Mouse (Mus musculus) myocyte (in vitro differentiated cells): ENCODE results near the gene Scn1b. TPM values are rescaled to one million over a fixed set of nuclear protein-coding genes. Genes with fewer than 3 reads are reported as not detected.

Experiments
- H3K27me3 ChIP-seq: one replicate; pipeline ENCODE4 v1.6.1; 2011; ENCODE audit not compliant: control insufficient read depth, insufficient read depth, insufficient read length
- H3K36me3 ChIP-seq: one replicate; pipeline ENCODE4 v1.6.1; 2011; ENCODE audit not compliant: control insufficient read depth, insufficient read depth
- H3K4me2 ChIP-seq: one replicate; pipeline ENCODE4 v1.6.1; 2011; ENCODE audit warnings: low read depth, control low read depth
- H3K4me3 ChIP-seq: one replicate; pipeline ENCODE4 v1.5.1; 2011; ENCODE audit warnings: mild to moderate bottlenecking, control low read depth, moderate library complexity
- H3K79me2 ChIP-seq: one replicate; pipeline ENCODE4 v1.6.1; 2011; ENCODE audit not compliant: control insufficient read depth, insufficient read depth
- H3ac ChIP-seq: one replicate; pipeline ENCODE4 v1.6.1; 2011; ENCODE audit not compliant: control insufficient read depth, insufficient read length
- CEBPB ChIP-seq: IDR thresholded peaks from 2 replicates; pipeline ENCODE4 v1.6.1; 2011; ENCODE audit warnings: mild to moderate bottlenecking, moderate library complexity; ENCODE audit not compliant: poor library complexity, insufficient read depth, severe bottlenecking
- E2F4 ChIP-seq: IDR thresholded peaks from one replicate; pipeline ENCODE4 v1.6.1; 2011; ENCODE audit warnings: mild to moderate bottlenecking, control low read depth, moderate library complexity; ENCODE audit not compliant: insufficient read depth
- MAX ChIP-seq: IDR thresholded peaks from one replicate; pipeline ENCODE4 v1.6.1; 2011; ENCODE audit warnings: low read depth, mild to moderate bottlenecking, control low read depth
- MYOD1 ChIP-seq, 3 experiments: IDR thresholded peaks; one replicate each; pipeline ENCODE4 v1.6.1; 2011; ENCODE audit warnings: control low read depth in 2 of 3, low read depth in 2 of 3, mild to moderate bottlenecking in 2 of 3, moderate library complexity in 1 of 3; ENCODE audit not compliant: insufficient read length in 2 of 3, control insufficient read depth in 1 of 3
- MYOG ChIP-seq, 3 experiments: IDR thresholded peaks; one replicate each; pipeline ENCODE4 v1.6.1; 2011; ENCODE audit warnings: control low read depth in 2 of 3, low read depth in 2 of 3, mild to moderate bottlenecking in 2 of 3; ENCODE audit not compliant: insufficient read length in 2 of 3, control insufficient read depth in 1 of 3, insufficient read depth in 1 of 3
- POLR2A ChIP-seq: IDR thresholded peaks from one replicate; pipeline ENCODE4 v1.6.1; 2011; ENCODE audit warnings: low read depth, mild to moderate bottlenecking, control low read depth, moderate library complexity; ENCODE audit not compliant: insufficient read length
- POLR2AphosphoS2 ChIP-seq: IDR thresholded peaks from one replicate; pipeline ENCODE4 v1.6.1; 2011; ENCODE audit warnings: low read depth, control low read depth; ENCODE audit not compliant: insufficient read length
- REST ChIP-seq: IDR thresholded peaks from one replicate; pipeline ENCODE4 v1.6.1; 2011; ENCODE audit warnings: mild to moderate bottlenecking, control low read depth, moderate library complexity; ENCODE audit not compliant: insufficient read depth, insufficient read length
- SRF ChIP-seq: IDR thresholded peaks from one replicate; pipeline ENCODE4 v1.6.1; 2011; ENCODE audit warnings: low read depth; ENCODE audit not compliant: control insufficient read depth, insufficient read length
- TCF12 ChIP-seq: IDR thresholded peaks from one replicate; pipeline ENCODE4 v1.6.1; 2011; ENCODE audit warnings: mild to moderate bottlenecking, control low read depth; ENCODE audit not compliant: poor library complexity, insufficient read depth, severe bottlenecking
- TCF3 ChIP-seq: IDR thresholded peaks from one replicate; pipeline ENCODE4 v1.6.1; 2011; ENCODE audit warnings: low read depth, control low read depth; ENCODE audit not compliant: insufficient read length
- USF1 ChIP-seq: IDR thresholded peaks from one replicate; pipeline ENCODE4 v1.6.1; 2011; ENCODE audit warnings: low read depth, mild to moderate bottlenecking, control low read depth, moderate library complexity
- polyA plus RNA-seq: library from polyadenylated mRNA; unstranded; fragments of >200 nt; fragmentation: generic; extraction: Trizol; gene quantifications from one replicate; pipeline ENCODE4 v1.2.1, GENCODE M21; 2012; ENCODE audit warnings: missing spikeins

Scn1b gene
- polyA plus RNA-seq, 1 experiment = 4.1 TPM

GRCm38 (mm10) chr7:31081106-31081505, 45.7 kb downstream of the Scn1b start:
- H3K27me3 ChIP-seq = peaks cover 9% of the 10 kb centered on the region
- no peak for TF ChIP-seq MYOG (IDR thresholded peaks at IDR 0.05; ENCODE audit: control insufficient read depth in 1 of 3, insufficient read depth in 1 of 3, insufficient read length in 2 of 3, low read depth in 2 of 3)
- no peak for TF ChIP-seq TCF12
- TF ChIP-seq USF1 = no peak
- TF ChIP-seq REST = no peak
- H3K4me3 ChIP-seq = no peak overlapping the region
- H3K79me2 ChIP-seq = no peaks in the 10 kb centered on the region
- H3ac ChIP-seq = no peak overlapping the region
- no peaks in the 10 kb centered on the region for H3K36me3 ChIP-seq
- no peak overlapping the region for H3K4me2 ChIP-seq

- Histone ChIP-seq H3K36me3 (no peaks in the 10 kb centered on the region), H3K79me2 (no peaks in the 10 kb centered on the region), H3K27me3 (peaks cover 9% of the 10 kb centered on the region), H3K4me3 (no peak overlapping the region), H3ac (no peak overlapping the region), H3K4me2 (no peak overlapping the region)
- no peak for TF ChIP-seq MYOG (IDR thresholded peaks at IDR 0.05; ENCODE audit: control insufficient read depth in 1 of 3, insufficient read depth in 1 of 3, insufficient read length in 2 of 3, low read depth in 2 of 3)
- no peak for TF ChIP-seq MYOD1 (IDR thresholded peaks at IDR 0.05; ENCODE audit: control insufficient read depth in 1 of 3, insufficient read length in 2 of 3, low read depth in 2 of 3)
- no peak for TF ChIP-seq REST
- TF ChIP-seq CEBPB = no peak
- no peak for TF ChIP-seq SRF
- TF ChIP-seq TCF3 = no peak
- TF ChIP-seq POLR2AphosphoS2 = no peak
- TF ChIP-seq E2F4 = no peak
- TF ChIP-seq USF1 = no peak
- no peak for TF ChIP-seq MAX
- no peak for TF ChIP-seq POLR2A
- TF ChIP-seq TCF12 = no peak
These were observed 46.2 kb downstream of the Scn1b start for GRCm38 (mm10) chr7:31080611-31081010.

GRCm38 (mm10) chr7:31079670-31080069, 47.1 kb downstream of the Scn1b start:
- Histone ChIP-seq H3K79me2 (no peaks in the 10 kb centered on the region), H3K4me2 (no peak overlapping the region), H3K4me3 (no peak overlapping the region), H3K27me3 (peaks cover 9% of the 10 kb centered on the region), H3ac (no peak overlapping the region), H3K36me3 (no peaks in the 10 kb centered on the region)
- TF ChIP-seq REST (no peak), POLR2AphosphoS2 (no peak)

- Histone ChIP-seq H3K4me3 (no peak overlapping the region), H3ac (no peak overlapping the region), H3K4me2 (no peak overlapping the region), H3K79me2 (no peaks in the 10 kb centered on the region), H3K27me3 (peaks cover 9% of the 10 kb centered on the region), H3K36me3 (no peaks in the 10 kb centered on the region)
- TF ChIP-seq SRF (no peak), E2F4 (no peak), TCF12 (no peak), CEBPB (no peak), MYOD1 (IDR thresholded peaks at IDR 0.05; ENCODE audit: control insufficient read depth in 1 of 3, insufficient read length in 2 of 3, low read depth in 2 of 3) (no peak), MAX (no peak), POLR2A (no peak), MYOG (IDR thresholded peaks at IDR 0.05; ENCODE audit: control insufficient read depth in 1 of 3, insufficient read depth in 1 of 3, insufficient read length in 2 of 3, low read depth in 2 of 3) (no peak), REST (no peak), POLR2AphosphoS2 (no peak), TCF3 (no peak), USF1 (no peak)
These were observed 48.8 kb downstream of the Scn1b start for GRCm38 (mm10) chr7:31077885-31078445.

GRCm38 (mm10) chr7:31077470-31077869, 49.3 kb downstream of the Scn1b start:
- Histone ChIP-seq H3ac (no peak overlapping the region), H3K4me3 (no peak overlapping the region), H3K36me3 (no peaks in the 10 kb centered on the region), H3K27me3 (peaks cover 9% of the 10 kb centered on the region), H3K79me2 (no peaks in the 10 kb centered on the region), H3K4me2 (no peak overlapping the region)
- TF ChIP-seq TCF12 (no peak), POLR2AphosphoS2 (no peak), REST (no peak), CEBPB (no peak), SRF (no peak), TCF3 (no peak), E2F4 (no peak), USF1 (no peak), MAX (no peak), MYOG (IDR thresholded peaks at IDR 0.05; ENCODE audit: control insufficient read depth in 1 of 3, insufficient read depth in 1 of 3, insufficient read length in 2 of 3, low read depth in 2 of 3) (no peak), POLR2A (no peak), MYOD1 (IDR thresholded peaks at IDR 0.05; ENCODE audit: control insufficient read depth in 1 of 3, insufficient read length in 2 of 3, low read depth in 2 of 3) (no peak)
